Mouse (Mus musculus): ENCODE data around the gene H2-Ab1. TPM values are rescaled to one million over a fixed set of nuclear protein-coding genes. Genes with fewer than 3 reads are reported as not detected.

H2-Ab1 gene
- total and polyA plus RNA-seq, 3 experiments: 21.1 to 190 (median 25.7) TPM

- Histone ChIP-seq H3K79me2 (replicated peaks; ENCODE audit: control insufficient read depth, insufficient read depth, low read length) (no peaks in the 10 kb centered on the region), H3K9ac (ENCODE audit: low read depth, low read length) (no peak overlapping the region), H3K4me3 (no peak overlapping the region), H3K27ac (no peak overlapping the region), H3K4me1 (ENCODE audit: control insufficient read depth, insufficient read depth, low read length) (peaks cover 1% of the 10 kb centered on the region; the same call in 1 of the 2 replicates), H3K36me3 (ENCODE audit: control insufficient read depth, insufficient read depth, low read length) (no peaks in the 10 kb centered on the region), H3K27me3 (ENCODE audit: control insufficient read depth, insufficient read depth, low read length) (no peaks in the 10 kb centered on the region)
- TF ChIP-seq EP300 (IDR thresholded peaks at IDR 0.05; ENCODE audit: insufficient read depth, low read depth, low read length) (no peak), POLR2A (IDR thresholded peaks at IDR 0.05; ENCODE audit: insufficient read depth, low read depth, low read length) (no peak), CTCF (IDR thresholded peaks at IDR 0.05) (no peak)
- intact Hi-C loops (cut with DNase I): no loop called here
- DNase-seq: no peak
- 67% methylated on average over 6 of the region's 6 CpGs for WGBS
Observed at GRCm38 (mm10) chr17:34286999-34287398, 29.5 kb downstream of the H2-Ab1 start.

GRCm38 (mm10) chr17:34287648-34288047 lies 30.2 kb downstream of the H2-Ab1 start, which contains the start of gene H2-Aa:
Gene H2-Aa (minus strand): TSS chr17:34287823.
- intact Hi-C loops (cut with DNase I): no loop called here
- no peaks in the 10 kb centered on the region for H3K36me3 ChIP-seq (ENCODE audit: control insufficient read depth, insufficient read depth, low read length)
- H3K27me3 ChIP-seq (ENCODE audit: control insufficient read depth, insufficient read depth, low read length): no peaks in the 10 kb centered on the region
- TF ChIP-seq EP300 (IDR thresholded peaks at IDR 0.05; ENCODE audit: insufficient read depth, low read depth, low read length) (no peak), CTCF (IDR thresholded peaks at IDR 0.05) (no peak), POLR2A (IDR thresholded peaks at IDR 0.05; ENCODE audit: insufficient read depth, low read depth, low read length) (no peak)
- peak; percentile 70 to 85 for DNase-seq
- H3K79me2 ChIP-seq (replicated peaks; ENCODE audit: control insufficient read depth, insufficient read depth, low read length): no peaks in the 10 kb centered on the region
- no peak within 1 kb of the TSS for H3K4me3 ChIP-seq
- 21% methylated on average over 8 of the region's 8 CpGs for WGBS
- no peak within 1 kb of the TSS for H3K27ac ChIP-seq
- no peak within 1 kb of the TSS for H3K9ac ChIP-seq (ENCODE audit: low read depth, low read length)
- peaks cover 1% of the 10 kb centered on the region; the same call in 1 of the 2 replicates for H3K4me1 ChIP-seq (ENCODE audit: control insufficient read depth, insufficient read depth, low read length)

GRCm38 (mm10) chr17:34288131-34288530 lies 30.6 kb downstream of the H2-Ab1 start:
- no peak for TF ChIP-seq CTCF (IDR thresholded peaks at IDR 0.05)
- no peak for TF ChIP-seq POLR2A (IDR thresholded peaks at IDR 0.05; ENCODE audit: insufficient read depth, low read depth, low read length)
- no peak for TF ChIP-seq EP300 (IDR thresholded peaks at IDR 0.05; ENCODE audit: insufficient read depth, low read depth, low read length)
- no peak for DNase-seq

GRCm38 (mm10) chr17:34291609-34292008 lies 34.1 kb downstream of the H2-Ab1 start:
- intact Hi-C loops (cut with DNase I): no loop called here
- Histone ChIP-seq H3K27ac (no peak overlapping the region), H3K4me3 (no peak overlapping the region), H3K79me2 (replicated peaks; ENCODE audit: control insufficient read depth, insufficient read depth, low read length) (no peaks in the 10 kb centered on the region), H3K4me1 (ENCODE audit: control insufficient read depth, insufficient read depth, low read length) (peaks cover 2% of the 10 kb centered on the region; the same call in 1 of the 2 replicates), H3K9ac (ENCODE audit: low read depth, low read length) (no peak overlapping the region), H3K27me3 (ENCODE audit: control insufficient read depth, insufficient read depth, low read length) (no peaks in the 10 kb centered on the region), H3K36me3 (ENCODE audit: control insufficient read depth, insufficient read depth, low read length) (no peaks in the 10 kb centered on the region)
- no peak for TF ChIP-seq EP300 (IDR thresholded peaks at IDR 0.05; ENCODE audit: insufficient read depth, low read depth, low read length)
- no peak for TF ChIP-seq CTCF (IDR thresholded peaks at IDR 0.05)
- no peak for TF ChIP-seq POLR2A (IDR thresholded peaks at IDR 0.05; ENCODE audit: insufficient read depth, low read depth, low read length)
- WGBS: 14% methylated on average over 8 of the region's 8 CpGs
- DNase-seq: peak; percentile 77 to 80

More at GRCm38 (mm10) chr17:34288131-34288530, 30.6 kb downstream of the H2-Ab1 start:
- intact Hi-C loops (cut with DNase I): no loop called here
- Histone ChIP-seq H3K27me3 (ENCODE audit: control insufficient read depth, insufficient read depth, low read length) (no peaks in the 10 kb centered on the region), H3K36me3 (ENCODE audit: control insufficient read depth, insufficient read depth, low read length) (no peaks in the 10 kb centered on the region), H3K4me1 (ENCODE audit: control insufficient read depth, insufficient read depth, low read length) (peaks cover 1% of the 10 kb centered on the region; the same call in 1 of the 2 replicates), H3K4me3 (no peak overlapping the region), H3K9ac (ENCODE audit: low read depth, low read length) (no peak overlapping the region), H3K27ac (no peak overlapping the region), H3K79me2 (replicated peaks; ENCODE audit: control insufficient read depth, insufficient read depth, low read length) (no peaks in the 10 kb centered on the region)
- 60% methylated on average over 3 of the region's 3 CpGs for WGBS

- H3K4me3 ChIP-seq: no peak overlapping the region
- H3K36me3 ChIP-seq (ENCODE audit: control insufficient read depth, insufficient read depth, low read length): no peaks in the 10 kb centered on the region
- TF ChIP-seq EP300 (IDR thresholded peaks at IDR 0.05; ENCODE audit: insufficient read depth, low read depth, low read length): no peak
- no peak for TF ChIP-seq CTCF (IDR thresholded peaks at IDR 0.05)
- no peak for TF ChIP-seq POLR2A (IDR thresholded peaks at IDR 0.05; ENCODE audit: insufficient read depth, low read depth, low read length)
- H3K79me2 ChIP-seq (replicated peaks; ENCODE audit: control insufficient read depth, insufficient read depth, low read length): no peaks in the 10 kb centered on the region
- H3K4me1 ChIP-seq (ENCODE audit: control insufficient read depth, insufficient read depth, low read length): peaks cover 2% of the 10 kb centered on the region; the same call in 1 of the 2 replicates
- no peak for DNase-seq
- H3K27ac ChIP-seq: no peak overlapping the region
- no peak overlapping the region for H3K9ac ChIP-seq (ENCODE audit: low read depth, low read length)
- intact Hi-C loops (cut with DNase I): no loop called here
- no peaks in the 10 kb centered on the region for H3K27me3 ChIP-seq (ENCODE audit: control insufficient read depth, insufficient read depth, low read length)
- 89% methylated on average over 4 of the region's 4 CpGs for WGBS
Observed at GRCm38 (mm10) chr17:34292570-34292969, 35.1 kb downstream of the H2-Ab1 start.

- no peak overlapping the region for H3K4me3 ChIP-seq
- 28% methylated on average over 2 of the region's 2 CpGs for WGBS
- H3K36me3 ChIP-seq (ENCODE audit: control insufficient read depth, insufficient read depth, low read length): no peaks in the 10 kb centered on the region
- intact Hi-C loops (cut with DNase I): no loop called here
- no peak overlapping the region for H3K9ac ChIP-seq (ENCODE audit: low read depth, low read length)
- H3K79me2 ChIP-seq (replicated peaks; ENCODE audit: control insufficient read depth, insufficient read depth, low read length): no peaks in the 10 kb centered on the region
- TF ChIP-seq POLR2A (IDR thresholded peaks at IDR 0.05; ENCODE audit: insufficient read depth, low read depth, low read length) (no peak), CTCF (IDR thresholded peaks at IDR 0.05) (no peak), EP300 (IDR thresholded peaks at IDR 0.05; ENCODE audit: insufficient read depth, low read depth, low read length) (no peak)
- no peaks in the 10 kb centered on the region for H3K27me3 ChIP-seq (ENCODE audit: control insufficient read depth, insufficient read depth, low read length)
- peak in 1 of 2 experiments; percentile 40 for DNase-seq
- no peak overlapping the region for H3K27ac ChIP-seq
- peaks cover 2% of the 10 kb centered on the region; the same call in 1 of the 2 replicates for H3K4me1 ChIP-seq (ENCODE audit: control insufficient read depth, insufficient read depth, low read length)
Observed at GRCm38 (mm10) chr17:34293533-34293932, 36.0 kb downstream of the H2-Ab1 start.

Measured in heart, adult 2 months (tissue).